Mouse (Mus musculus): Measurements from ENCODE around the gene Eda.
"Not testable (repeated sequence)": the region's sequence is repeated elsewhere in the genome, so short reads cannot be mapped to it uniquely, and the experiment has no call there.

Gene Eda

DNA sequence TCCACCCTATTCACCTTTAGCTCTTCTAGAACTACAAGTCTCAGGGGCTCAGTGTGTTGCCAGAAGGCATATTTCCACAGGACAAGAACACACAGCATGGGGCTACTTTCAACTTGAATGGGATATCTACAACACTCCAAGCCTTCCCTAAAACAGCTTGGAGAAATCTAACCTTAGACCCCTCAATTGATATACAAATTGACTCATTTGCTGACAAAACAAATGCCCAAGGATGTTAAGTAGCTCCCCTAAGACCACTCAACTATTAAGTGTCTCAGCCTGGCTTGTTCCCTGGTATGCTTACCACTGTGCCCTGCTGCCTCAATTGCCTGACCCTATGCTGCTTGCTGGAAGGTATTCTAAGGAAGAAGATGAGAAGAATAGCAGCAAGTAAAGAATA lies 425.5 kb downstream of the Eda start:
- no peak for ATAC-seq (ENCODE audit: insufficient number of reproducible peaks, low FRiP score, low TSS enrichment)

DNA sequence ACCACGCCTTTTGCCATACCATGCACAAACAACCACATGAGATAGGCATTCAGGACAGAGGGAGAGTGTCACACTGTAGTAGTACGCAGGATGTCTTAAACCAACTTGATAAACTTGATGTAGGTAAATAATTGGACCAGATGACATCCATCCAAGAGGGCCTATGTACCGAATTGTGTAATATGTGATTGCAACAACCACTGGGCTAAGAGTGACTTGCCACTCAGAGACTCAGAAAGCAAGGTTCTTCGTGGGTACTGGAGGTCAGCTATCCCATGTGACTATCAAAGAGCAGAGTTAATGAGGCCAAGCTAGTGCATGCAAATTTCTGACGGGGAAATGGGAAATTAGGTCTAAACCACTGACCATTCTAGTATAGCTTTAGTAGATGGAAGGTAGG lies 426.3 kb downstream of the Eda start:
- no peak for ATAC-seq (ENCODE audit: insufficient number of reproducible peaks, low FRiP score, low TSS enrichment)

DNA sequence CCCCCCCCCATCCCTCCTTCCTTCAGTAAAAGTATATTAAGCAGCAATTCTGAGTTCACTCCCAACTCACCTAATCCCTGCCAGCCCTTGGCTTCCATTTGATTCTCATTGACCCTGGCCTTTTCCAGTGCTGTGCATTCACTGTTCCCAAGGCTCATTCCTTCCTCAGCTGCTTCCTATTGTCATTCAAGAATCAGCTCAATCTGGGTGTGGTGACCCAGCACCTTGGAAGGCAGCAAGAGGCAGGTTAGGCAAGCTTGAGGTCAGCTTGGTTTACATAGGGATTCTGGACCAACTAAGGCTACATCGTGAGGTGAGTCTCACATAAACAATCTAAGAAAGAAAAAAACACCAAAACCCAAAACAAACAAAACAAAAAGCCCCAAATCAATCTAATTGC lies 433.8 kb downstream of the Eda start:
- no peak for ATAC-seq (ENCODE audit: insufficient number of reproducible peaks, low FRiP score, low TSS enrichment)

DNA sequence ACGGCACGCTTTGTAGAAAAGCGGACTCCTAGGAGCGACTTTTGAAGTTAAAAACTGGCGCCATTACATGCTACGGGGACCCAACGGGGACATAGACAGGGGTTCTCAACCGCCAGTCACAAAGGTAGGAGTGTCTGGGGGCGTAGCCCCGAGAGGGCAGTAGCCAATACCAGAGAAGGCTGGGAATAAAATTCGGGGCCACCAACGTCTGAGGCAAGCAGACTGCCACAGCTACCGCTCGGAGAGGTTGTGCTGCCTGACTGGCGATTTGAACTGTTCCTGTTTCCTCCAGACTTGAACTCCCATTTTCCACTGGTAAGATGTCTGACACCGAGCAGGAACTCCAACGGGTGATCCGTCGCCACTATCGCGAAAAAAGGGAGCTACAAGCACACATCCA lies 453.3 kb downstream of the Eda start, which contains the start of gene Otud6a:
Gene Otud6a, plus strand, starts transcription at position 321 of the 400 bp plus-strand sequence.
- ATAC-seq (ENCODE audit: insufficient number of reproducible peaks, low FRiP score, low TSS enrichment), result no peak

DNA sequence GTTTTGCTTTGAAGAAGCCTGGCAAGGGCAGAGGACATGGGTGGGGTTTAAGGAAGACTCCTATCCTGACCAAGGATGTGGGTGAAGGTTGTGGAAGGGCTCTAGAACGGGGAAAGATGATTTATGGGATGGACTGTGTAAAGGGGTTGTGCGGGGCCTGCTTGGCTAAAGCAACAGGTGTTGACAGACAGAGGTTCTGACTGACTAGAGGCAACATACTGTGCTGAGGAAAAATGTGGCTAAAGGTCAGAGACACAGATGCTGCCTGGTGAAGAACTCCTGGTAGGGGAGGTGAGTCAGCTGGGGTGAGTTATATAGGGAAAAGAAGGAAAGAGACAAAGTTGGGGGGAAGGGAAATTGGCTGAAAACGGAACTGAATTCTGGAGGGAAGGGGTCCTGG lies 456.9 kb downstream of the Eda start:
- no peak for ATAC-seq (ENCODE audit: insufficient number of reproducible peaks, low FRiP score, low TSS enrichment)

DNA sequence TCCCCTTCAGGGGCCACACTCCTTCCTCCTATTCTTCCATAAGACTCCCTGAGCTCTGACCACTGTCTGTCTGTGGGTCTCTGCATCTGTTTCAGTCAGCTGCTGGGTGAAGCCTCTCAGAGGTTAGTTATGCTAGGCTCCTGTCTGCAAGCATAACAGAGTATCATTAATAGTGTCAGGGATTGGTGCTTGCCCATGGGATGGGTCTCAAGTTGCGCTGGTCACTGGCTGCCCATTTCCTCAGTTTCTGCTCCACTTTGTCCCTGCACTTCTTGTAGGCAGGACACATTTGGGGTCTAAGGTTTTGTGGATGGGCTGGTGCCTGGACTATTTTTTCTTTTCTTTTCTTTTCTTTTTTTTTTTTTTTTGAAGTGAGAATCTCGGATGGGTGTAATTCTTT lies 467.2 kb downstream of the Eda start, which contains the start of gene Awat2:
Gene Awat2, minus strand, starts transcription at position 101 of the 400 bp plus-strand sequence.
- ATAC-seq (ENCODE audit: insufficient number of reproducible peaks, low FRiP score, low TSS enrichment), result not testable (repeated sequence)

DNA sequence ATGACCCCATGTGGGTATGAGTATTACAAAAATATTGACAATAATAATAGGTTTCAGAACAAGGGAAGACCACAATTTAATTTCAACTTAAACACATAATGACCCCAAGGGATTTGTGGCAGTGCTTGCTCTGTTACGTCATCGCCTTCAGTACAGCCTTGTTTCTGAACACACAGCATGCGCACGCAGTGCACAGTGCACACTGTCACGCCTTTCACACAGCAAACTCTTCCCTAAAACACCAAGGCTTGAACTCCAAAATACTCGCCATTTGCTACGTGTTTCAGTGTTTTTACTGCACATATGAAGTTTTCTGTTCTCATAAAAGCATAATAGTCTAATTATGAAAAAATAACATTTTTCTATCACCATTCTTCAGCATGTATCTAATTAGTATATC lies 468.1 kb downstream of the Eda start:
- no peak for ATAC-seq (ENCODE audit: insufficient number of reproducible peaks, low FRiP score, low TSS enrichment)

Data from cerebellum, adult (tissue).